Mouse (Mus musculus): ENCODE results near the gene Kif6. TPM values are rescaled to one million over a fixed set of nuclear protein-coding genes. Genes with fewer than 3 reads are reported as not detected.

Gene Kif6
- total RNA-seq, 2 experiments from 2014 or later, result not detected

DNA sequence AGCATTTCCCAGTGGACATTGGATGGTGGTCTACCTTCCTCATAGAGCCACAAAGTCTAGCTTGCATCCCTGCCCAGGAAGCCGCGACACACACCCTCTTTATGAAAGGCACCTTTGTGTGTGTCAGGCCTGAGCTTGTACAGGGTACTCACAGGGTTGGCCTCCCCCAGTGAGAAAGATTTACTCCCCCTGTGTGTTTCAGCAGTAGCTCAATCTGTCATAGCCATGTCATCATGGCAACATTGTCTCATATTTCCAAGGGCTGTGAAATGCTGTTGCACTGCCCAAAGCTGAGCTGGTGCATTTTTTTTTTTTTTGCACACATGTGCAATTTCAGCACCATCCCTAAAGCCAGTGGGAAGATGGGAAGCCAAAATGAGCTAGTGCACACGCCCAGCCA, 224.3 kb downstream of the Kif6 start:
- no peak for DNase-seq (ENCODE audit: low spot score)

DNA sequence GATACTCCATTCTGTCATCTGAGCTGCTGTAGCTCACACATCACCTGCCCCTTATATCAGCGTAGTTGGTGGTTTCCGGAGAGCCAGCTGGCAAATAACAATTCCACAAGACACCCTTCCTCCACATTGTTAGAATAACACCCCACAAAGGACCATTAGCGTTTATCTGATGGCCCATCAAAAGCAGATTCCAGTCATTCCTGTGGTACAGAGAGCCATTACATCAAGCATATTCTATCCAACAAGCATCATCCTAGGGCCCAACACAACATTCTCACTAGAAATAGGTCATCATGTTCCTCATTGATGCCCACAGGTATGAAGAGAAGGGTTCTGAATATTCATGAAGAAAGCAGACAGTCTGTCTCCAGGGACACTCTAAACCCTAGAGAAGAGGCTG, 236.3 kb downstream of the Kif6 start:
- DNase-seq (ENCODE audit: low spot score), result no peak

DNA sequence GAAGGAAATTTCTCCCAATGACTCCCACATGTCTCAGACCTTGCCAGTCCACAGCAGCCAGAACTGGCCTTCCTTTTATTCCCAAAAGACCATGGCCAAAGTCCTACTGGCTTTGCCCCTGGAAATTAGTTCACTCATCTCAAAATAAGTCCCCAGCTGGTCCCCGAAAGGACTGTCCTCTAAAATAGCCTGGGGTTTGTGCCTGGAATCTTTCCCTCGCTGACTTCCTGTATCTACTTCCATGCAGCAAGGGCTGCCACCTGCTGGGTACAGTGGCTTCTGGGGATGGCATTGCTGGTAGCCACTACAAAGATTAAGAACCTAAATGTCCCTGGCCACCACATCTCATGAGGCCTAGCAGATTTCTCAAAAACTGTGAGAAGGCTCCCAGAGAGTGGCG, 237.2 kb downstream of the Kif6 start:
- DNase-seq (ENCODE audit: low spot score), result peak; percentile 60

DNA sequence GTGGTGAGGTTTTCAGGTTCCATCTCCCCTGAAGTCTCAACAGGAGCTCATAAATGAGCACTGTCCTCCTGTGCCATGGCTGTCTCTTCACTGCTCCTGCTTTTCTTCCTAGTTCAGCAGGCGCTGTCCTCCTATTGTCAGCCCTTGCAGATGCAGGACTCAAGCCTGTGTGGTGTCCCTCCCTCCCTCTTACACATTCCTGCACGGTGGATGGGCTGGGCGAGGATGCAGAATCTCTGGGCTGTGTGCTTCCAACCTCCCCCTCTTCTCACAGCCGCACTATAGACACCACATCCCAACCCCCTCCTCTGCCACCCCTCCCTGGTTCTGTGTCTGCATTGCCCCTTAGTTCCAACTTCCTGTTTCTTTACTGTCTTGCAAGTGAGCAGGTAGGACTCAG, 240.8 kb downstream of the Kif6 start:
- DNase-seq (ENCODE audit: low spot score), result no peak

DNA sequence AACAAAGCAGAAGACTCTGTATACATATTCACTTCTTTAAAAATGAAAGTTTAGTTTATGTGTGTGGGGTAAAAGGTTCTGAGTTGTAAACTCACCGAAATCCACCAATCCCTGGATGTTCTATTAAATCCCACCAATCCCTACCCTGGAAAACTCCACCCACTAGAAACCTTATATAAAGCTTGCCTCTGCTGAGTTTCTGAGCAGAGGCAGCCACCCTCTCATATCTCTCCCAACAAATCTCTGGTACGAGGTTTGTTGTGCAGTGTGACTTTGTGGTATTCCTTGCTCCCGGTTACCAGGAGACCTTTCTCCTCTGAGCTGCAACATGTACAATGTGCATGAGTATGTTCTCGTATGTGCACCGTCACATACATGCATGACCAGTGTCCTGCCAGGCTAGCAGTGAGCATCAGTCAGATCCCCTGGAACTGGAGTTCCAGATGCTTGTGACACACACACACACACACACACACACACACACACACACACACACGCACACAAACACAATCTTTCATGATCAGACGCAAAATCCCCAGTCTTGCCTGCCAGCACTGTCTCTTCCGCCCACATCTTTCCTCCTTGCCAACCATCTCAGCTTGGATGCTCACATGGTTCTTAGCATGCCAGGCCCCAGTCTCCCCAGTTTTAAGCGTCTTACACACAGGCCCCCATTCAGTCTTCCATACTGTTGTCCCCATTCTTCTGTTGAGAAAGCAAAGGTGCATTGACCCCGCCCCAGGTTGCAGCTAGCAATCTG, 245.3 kb downstream of the Kif6 start:
- no peak for DNase-seq (ENCODE audit: low spot score)

DNA sequence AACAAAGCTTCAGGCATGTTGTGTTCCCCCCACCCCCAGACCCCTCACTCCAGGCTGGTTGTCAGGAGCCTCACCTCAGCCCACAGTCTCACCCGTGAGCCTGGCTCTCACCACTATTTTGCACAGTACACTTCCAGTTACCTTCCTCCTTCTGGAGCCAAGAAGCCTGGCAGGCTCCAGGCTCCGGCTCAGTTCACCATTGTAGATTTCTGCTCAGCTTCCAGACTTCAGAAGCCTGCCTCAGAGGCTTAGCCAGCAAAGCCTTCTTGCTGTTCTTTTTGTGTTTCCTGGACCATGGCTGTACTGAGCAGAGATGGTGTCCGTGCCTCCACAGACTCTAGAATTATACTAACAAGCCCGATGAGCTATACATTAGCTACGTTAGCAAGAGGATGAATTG, 248.7 kb downstream of the Kif6 start:
- DNase-seq (ENCODE audit: low spot score), result no peak

DNA sequence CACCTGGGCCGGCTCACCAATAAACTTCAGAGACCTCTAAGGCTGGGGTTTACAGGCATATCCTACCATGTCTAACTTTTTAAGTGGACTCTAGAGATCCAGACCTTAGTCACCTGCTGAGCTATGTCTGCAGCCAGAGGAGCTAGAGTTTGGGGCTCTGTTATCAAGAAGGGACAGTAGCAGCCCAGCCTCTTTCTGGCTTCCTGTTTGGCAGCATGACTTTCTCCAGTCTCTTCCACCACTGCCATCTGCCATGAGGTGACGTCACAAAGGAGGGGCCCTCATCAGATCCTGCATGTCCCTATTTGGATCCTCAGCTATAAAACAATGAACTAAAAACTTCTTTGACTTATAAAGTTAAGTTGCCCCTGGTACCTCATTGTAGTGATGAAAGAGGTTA, 250.7 kb downstream of the Kif6 start:
- DNase-seq (ENCODE audit: low spot score), result no peak

DNA sequence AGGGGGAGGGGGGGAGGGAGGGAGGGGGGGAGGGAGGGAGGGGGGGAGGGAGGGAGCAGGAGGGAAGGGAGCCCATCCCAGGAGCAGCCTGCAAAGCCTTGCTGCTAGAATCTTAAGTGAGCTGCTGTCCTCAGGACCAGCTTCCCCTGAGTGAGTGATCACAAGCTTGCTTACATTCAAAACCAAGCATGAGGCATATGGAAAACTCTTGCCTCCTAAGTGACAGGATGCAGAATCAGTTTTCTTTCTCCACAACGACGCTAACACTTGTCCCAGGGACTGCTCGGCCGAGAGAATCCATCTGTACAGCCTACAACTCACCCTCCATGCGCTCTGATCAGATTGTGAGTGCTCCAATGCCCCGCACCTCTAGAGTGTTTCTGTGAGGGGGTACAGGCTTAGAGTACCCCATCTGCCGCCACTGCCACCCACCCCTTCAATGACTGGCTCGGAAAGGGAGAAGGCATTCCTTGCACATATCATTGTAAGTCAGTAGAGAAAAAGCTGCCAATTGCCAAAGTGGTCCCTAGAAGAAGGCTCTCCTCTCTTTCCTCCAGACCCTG, 251.8 kb downstream of the Kif6 start:
- no peak for DNase-seq (ENCODE audit: low spot score)

DNA sequence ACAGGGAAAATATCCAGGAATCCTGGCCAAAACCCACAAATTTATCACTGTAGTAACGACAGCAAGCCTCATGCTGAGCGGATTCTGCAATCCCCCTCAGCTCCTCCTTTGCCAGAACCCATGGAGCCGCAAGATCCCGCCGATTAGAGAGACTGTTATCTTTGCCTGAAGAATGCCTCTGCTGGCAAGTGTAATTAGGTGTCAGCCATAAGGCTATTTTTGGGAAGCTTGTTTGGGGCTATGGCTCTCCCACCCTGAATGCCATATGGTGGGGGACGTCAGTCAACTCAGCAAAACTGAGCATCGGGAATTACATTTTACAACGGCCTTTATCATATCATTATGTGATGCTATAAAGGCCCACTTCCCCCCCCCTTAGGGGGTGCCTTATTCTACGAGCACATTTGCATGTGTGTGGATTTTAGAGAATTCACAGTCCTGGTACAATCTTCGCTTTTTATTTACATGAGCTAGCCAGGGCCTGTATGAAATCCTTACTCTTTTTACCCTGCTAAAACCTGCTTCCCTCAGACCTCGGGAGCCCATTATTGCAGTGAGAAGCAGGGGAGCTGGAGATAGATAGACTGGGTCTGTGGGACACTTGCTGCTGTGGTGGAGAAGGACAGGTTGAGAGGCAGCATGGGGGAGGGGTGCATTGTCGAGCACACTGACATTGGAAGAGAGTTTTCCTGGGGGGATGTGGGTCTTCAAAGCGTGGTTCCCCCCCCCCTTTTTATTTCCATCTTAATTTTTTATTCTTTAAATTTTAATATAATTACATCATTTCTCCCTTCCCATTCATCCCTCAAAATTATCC, 252.6 kb downstream of the Kif6 start:
- DNase-seq (ENCODE audit: low spot score), result no peak

DNA sequence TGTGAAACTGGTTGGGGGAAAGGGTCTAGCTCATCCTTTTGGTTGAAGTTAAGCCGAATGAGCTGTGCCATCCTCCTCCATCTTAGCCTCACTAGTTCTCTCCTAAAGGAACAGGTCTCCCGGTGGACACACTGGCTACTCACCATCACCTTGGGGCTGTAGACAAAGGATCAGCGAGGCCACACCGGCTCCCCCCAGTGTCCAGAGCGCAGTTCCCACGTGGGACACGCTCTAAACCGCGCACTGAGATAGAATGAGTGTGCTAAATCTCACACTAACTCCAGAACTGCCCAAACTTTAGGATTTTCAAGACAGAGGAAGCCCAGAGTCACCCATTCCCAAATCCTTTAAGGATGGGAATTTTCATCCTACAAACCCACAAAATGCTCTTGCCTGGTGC, 254.3 kb downstream of the Kif6 start:
- DNase-seq (ENCODE audit: low spot score), result no peak

DNA sequence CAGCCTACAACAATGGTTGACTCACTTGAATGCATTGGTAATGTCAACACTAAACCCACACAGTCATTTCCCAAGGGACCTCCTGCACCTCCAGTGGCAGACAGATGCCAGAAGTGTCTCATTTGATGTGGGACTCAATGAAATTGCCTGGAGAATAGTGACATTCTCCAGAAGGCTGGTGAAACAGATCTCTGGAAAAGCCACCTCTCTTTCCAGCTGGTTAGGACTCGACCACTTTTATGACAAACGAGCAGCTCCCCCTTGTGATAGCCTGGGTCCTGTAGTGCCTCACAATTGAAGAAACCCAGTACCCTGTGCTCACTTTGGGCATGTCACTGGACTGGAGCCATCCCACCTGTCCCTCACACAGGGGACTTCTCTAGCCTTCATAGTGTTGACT, 257.4 kb downstream of the Kif6 start:
- no peak for DNase-seq (ENCODE audit: low spot score)

DNA sequence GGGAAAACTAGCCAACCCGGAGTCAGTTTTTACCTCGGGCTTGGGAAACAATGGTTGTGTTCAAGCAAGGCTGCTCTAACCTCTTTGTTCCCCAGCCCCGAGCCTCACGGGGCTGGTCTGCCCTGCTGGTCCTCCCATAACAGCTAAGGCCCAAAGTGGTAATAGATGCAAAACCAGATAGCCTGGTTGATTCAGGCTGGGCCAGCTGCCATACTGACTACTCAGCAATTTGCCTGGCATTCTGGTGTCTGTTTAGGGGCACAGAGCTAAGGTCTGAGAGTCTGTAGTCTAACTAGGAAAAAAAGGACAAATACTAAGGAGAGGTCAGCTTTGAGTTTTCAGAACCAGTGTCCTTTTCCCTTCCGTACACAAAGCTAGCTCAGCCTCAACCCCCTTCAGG, 259.8 kb downstream of the Kif6 start:
- DNase-seq (ENCODE audit: low spot score), result no peak

DNA sequence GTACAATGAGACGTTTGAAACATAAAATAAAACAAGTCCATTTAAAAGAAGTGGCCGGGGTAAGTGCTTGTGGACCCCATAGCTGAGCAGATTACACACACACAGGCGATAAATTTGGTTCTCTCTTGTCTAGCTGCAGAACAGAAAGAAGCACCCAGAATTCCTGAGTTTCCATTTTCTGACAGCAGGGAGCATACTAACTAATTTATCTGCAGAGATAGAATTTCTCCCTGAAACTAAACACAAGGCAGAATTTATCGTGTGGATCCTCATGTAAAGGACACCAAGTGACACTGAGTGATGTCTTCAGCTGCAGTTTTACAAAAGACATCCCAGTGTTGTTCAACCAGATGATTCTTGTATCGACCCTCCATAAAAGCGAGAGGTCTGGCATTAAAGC, 260.5 kb downstream of the Kif6 start:
- DNase-seq (ENCODE audit: low spot score), result no peak

DNA sequence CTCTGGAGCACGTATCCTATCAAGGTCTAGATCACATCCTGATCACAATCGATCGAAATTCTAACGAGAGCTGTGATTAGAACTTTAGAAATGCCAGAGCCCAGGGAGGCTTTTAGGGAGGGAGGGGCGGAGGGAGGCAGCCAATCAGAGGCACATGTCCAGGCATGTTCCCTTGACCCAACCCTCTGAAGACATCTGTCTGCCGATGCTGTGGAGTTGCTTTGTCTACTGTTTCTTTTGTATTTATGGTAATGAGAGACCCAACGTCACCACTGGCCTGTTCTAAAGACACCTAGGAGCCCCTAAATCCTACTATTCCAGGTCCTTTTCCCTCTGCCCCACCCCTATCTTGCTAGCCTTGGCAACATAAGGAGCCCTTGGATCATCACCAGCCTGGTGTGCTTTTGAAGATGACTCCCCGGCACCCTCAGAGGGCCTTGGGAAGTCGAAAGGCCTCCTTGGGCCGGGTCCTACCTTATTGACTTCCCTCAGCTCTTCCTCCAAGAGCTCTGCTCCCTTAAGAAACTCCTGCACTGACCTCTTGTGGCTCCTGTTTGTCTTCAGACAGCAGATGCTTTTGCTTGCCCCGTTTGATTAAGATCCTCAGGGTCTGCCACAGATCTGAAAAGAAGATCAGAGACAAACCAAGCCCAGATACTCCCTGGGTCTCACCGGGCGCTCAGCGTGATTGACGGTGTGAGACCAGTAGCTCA, 261.2 kb downstream of the Kif6 start:
- DNase-seq (ENCODE audit: low spot score), result no peak

DNA sequence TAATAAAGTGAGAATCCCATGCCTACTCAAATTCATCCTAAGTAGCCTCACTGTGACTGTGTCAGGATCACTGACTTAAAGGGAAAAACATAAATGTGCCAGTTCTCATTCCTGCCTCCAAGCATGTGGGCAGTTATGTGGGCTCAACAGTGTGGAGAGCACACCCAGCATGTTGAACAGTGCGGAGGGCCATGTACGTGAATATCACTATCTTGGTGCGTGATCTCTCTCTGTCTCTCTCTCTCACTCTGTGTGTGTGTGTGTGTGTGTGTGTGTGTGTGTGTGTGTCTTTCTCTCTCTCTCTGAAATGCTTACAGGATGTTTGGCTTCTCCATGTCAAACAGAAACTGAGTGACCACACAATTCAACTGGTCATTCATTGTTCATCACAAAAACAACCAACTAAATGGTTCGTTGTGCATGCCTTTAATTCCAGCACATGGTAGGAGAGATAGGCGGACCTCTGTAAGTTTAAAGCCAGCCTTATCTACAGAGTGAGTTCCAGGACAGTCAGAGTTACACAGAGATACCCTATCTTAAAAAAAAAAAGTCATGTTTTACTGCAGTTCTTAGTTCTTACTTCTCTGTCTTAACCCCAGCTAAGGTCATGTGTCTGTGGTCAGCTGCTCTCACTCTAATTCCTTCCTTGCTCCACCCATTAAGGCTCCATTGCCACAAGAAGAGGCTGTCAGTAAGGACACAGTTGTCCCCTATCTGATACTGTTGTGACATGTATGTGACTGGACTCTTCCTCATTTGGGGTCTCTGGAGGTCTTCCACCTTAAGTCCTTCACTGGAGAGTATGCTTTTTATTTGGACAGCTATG, 266.2 kb downstream of the Kif6 start:
- no peak for DNase-seq (ENCODE audit: low spot score)

DNA sequence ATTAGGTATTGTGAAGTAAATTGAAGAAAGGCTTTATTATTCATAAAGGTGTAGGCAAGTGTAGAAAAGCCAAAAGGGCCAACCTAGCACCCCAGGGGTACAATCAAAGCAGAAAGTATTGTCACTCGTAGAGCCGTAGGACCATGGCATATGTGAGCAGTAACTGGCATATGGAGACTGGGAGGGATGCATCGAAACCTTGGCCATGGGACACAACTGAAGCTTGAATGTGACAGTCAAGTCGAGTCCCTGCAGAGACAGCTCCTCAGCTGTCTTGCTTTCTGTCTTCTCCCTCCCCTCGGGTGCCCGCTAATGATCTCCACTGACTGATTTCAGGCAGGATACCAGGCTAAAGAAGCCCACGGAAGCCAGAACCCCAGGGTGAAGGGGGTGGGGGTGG, 266.9 kb downstream of the Kif6 start:
- no peak for DNase-seq (ENCODE audit: low spot score)

DNA sequence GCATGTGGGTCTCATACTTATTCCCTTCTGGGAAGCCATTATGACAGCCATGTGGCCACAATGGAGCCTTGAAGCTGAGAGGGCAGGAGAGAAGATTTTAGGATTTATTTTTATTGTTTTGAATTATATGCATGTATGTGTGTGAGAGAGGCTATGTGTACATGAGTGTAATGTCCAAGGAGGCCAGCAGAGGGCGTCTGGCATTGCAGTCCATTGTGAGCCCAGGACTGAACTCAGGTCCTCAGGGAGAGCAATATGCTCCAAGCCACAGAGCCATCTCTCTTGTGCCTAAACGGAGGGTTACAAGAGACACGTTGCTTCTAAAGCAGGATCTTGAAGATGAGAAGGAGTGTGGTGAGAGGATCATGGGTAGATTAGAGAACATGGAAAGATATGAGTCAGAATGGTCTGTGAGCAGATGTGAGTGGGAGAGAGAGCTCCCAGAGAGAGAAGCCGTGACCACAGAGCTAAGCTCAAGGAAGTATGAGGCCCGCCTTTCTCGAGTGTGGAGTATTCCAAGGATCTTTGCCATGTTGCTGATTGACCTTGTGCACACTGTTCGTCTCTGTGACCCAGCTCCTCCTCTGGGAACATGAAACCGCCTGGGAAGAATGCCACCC, 268.3 kb downstream of the Kif6 start:
- no peak for DNase-seq (ENCODE audit: low spot score)

DNA sequence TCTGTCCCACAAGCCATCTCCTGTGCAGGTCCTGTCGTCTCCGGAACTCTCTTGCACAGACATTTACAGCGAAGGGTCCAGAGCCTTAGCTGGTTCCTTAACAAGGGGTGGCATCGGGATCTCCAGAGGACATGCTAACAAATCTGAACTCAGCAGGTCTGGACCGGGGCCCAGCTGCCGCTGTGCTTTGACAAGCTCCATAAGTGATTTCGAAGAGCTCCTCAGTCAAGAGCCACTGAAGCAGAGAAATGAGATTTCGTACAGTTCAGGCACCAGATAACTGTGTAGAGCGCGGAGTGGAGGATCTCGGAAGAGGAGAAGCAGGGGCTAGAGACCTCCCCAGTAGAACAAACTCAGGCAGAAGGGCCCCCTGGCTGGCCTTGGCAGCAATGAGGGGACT, 270.1 kb downstream of the Kif6 start:
- DNase-seq (ENCODE audit: low spot score), result no peak

DNA sequence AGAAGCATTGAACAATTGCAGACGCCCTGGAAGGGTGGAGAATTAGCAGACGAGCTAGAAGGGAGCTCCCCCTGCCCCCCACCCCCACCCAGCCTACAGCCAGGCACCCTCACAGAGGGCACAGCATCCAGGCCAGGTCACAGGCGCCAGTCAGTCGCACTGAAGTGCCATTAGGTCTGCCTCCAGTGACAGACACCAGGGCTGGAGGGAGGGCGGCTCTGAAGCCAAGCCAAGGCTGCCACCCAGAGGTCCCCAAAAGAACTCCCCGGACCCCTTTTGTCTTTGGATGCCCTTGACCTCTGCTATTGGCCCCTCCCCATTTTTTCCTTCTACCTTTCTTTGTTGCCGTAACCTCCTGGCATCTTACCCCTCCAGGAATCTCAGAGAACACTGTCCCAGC, 274.7 kb downstream of the Kif6 start:
- no peak for DNase-seq (ENCODE audit: low spot score)

DNA sequence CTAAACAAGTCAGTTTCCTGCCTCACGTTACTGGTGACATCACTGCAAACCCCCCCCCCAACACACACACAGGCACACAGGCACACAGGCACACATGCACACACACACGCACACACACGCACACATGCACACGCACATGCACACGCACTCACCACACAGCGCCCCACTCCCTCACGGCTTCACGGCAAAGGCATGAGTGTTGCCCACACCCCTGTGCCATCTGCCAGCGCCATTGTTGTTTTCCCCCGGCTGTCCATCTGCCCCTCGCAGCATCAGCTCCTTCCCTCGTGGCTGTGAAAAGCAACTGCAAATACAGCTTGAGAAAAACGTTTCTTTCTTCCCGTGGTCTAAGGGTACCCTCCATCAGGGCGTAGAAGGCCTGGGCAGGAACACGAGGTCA, 275.9 kb downstream of the Kif6 start:
- no peak for DNase-seq (ENCODE audit: low spot score)

DNA sequence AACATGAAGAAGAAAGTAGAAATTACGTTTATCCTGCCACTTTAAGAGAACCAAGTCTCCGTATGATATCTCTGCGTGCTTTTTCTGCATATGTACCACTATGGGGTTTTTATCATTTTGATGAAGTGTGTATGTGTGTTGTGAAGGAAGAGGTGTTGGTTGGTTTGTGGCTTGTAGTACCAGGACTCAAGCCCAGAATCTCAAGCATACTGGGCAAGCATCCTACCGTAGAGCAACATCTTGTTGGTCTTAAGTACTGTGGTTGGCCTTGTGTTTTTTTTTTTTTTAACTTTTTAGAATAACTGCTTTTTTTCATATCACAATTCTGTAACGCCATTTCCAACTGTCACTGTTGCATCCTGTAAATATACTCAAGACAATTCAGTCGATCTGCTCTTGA, 277.5 kb downstream of the Kif6 start:
- DNase-seq (ENCODE audit: low spot score), result no peak
